Mouse (Mus musculus) limb, embryonic 14.5 days (tissue): Measurements from ENCODE around the gene Fxyd3. TPM values are rescaled to one million over a fixed set of nuclear protein-coding genes. Genes with fewer than 3 reads are reported as not detected.
A peak's percentile ranks its signal among the peaks of the same experiment; 100 is the strongest.

ENCODE experiments used
- ATAC-seq: fragments of 200-750 bp; cut with Nextera tagmentation; 2 replicates; pipeline ENCODE4 v1.8.0; 2017; ENCODE audit warnings: low read depth, moderate number of reproducible peaks, moderate TSS enrichment; ENCODE audit not compliant: low FRiP score
- DNase-seq: peaks from one replicate; pipeline ENCODE4 v3.0.0-alpha.2; 2015; ENCODE audit warnings: low spot score
- H3K27ac ChIP-seq: fragments of 300-500 bp; sonication (generic); replicated peaks from 2 replicates; pipeline ENCODE4 v1.5.1; 2014; ENCODE audit warnings: low read depth, mild to moderate bottlenecking, low read length, moderate library complexity, mixed read lengths
- H3K27me3 ChIP-seq: fragments of 300-500 bp; sonication (generic); 2 replicates; pipeline ENCODE4 v1.6.1; 2014; ENCODE audit warnings: low read length, mixed read lengths; ENCODE audit not compliant: control insufficient read depth, insufficient read depth
- H3K36me3 ChIP-seq: fragments of 300-500 bp; sonication (generic); 2 replicates; pipeline ENCODE4 v1.6.1; 2014; ENCODE audit warnings: mild to moderate bottlenecking, low read length, moderate library complexity, mixed read lengths; ENCODE audit not compliant: control insufficient read depth, insufficient read depth
- H3K4me1 ChIP-seq: fragments of 300-500 bp; sonication (generic); 2 replicates; pipeline ENCODE4 v1.6.1; 2014; ENCODE audit warnings: antibody characterized with exemption, low read length, mixed read lengths; ENCODE audit not compliant: control insufficient read depth, insufficient read depth
- H3K4me2 ChIP-seq: fragments of 300-500 bp; sonication (generic); replicated peaks from 2 replicates; pipeline ENCODE4 v1.6.1; 2014; ENCODE audit warnings: low read depth, mild to moderate bottlenecking, low read length, moderate library complexity; ENCODE audit not compliant: severe bottlenecking
- H3K4me3 ChIP-seq: fragments of 300-500 bp; sonication (generic); replicated peaks from 2 replicates; pipeline ENCODE4 v1.5.1; 2014; ENCODE audit warnings: low read length
- H3K9ac ChIP-seq: fragments of 300-500 bp; sonication (generic); 2 replicates; pipeline ENCODE4 v1.6.1; 2014; ENCODE audit warnings: mild to moderate bottlenecking, low read depth, low read length, moderate library complexity; ENCODE audit not compliant: severe bottlenecking
- H3K9me3 ChIP-seq: fragments of 300-500 bp; sonication (generic); 2 replicates; pipeline ENCODE4 v1.6.1; 2016; ENCODE audit warnings: low read length; ENCODE audit not compliant: control insufficient read depth
- POLR2A ChIP-seq: fragments of 200-500 bp; IDR thresholded peaks from 2 replicates; pipeline ENCODE4 v1.8.0; 2012; ENCODE audit warnings: inconsistent platforms, mild to moderate bottlenecking, moderate library complexity, borderline replicate concordance; ENCODE audit not compliant: insufficient read depth, insufficient read length; ENCODE audit errors: extremely low read depth
- WGBS: fragments of 180-500 bp; shearing (Covaris S2); extraction: QIAGEN DNeasy Blood & Tissue Kit; methylation state at CpG from one replicate; pipeline ENCODE4 v1.1.7; 2014; 5-methylcytosine and 5-hydroxymethylcytosine counted together
- polyA plus RNA-seq, 2 experiments: library from polyadenylated mRNA; depleted of rRNA in 1 of 2; stranded (reverse) in 1 of 2; unstranded in 1 of 2; fragments of >200 nt; fragmentation: Nextera tagmentation in 1 of 2; extraction: Ambion mirVana in 1 of 2; gene quantifications; 2 replicates each; pipeline versions ENCODE4 v1.2.1 to v1.2.3; 2012 to 2014

Gene Fxyd3
- polyA plus RNA-seq, 2 experiments: 39.8 to 79.5 TPM

DNA sequence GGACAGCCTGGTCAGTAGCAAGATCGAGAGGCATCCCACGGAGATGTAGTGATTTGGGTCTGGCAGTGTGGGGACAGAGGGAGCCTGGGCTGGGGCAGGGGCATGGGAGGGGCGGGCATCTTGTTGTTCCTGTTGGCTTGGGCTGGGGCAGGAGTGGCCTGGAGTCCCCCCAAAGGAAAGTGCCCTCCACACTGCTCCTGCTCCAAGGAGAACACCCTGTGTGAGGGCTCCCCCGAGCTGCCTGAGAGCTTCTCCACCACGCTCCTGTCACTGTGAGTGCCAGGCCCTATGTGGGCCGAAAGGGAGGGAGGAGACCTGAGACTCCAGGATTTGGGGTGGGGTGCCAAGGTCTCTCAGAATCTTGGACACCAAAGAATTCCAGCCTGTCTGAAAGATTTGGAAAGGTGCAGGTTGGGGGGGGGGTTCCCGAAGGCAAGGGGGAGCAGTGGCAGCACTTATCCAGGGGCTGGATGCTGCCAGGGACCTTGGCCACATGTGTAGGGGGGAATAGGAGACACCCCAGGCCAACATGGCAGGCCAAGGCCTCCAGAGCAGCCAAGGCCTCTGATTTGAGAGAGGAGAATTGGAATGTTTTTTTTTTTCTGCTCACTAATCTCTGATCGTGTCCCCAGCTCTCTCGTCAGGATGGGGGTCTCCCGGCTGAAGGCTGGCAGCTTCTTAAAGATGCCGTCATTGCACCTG lies 16.4 kb downstream of the Fxyd3 start:
- Histone ChIP-seq H3K4me1 (peaks cover 6% of the 10 kb centered on the region), H3K9ac (no peak overlapping the region), H3K9me3 (no peaks in the 10 kb centered on the region), H3K27me3 (no peaks in the 10 kb centered on the region), H3K4me3 (no peak overlapping the region), H3K36me3 (no peaks in the 10 kb centered on the region), H3K27ac (no peak overlapping the region), H3K4me2 (no peak overlapping the region)
- ATAC-seq (no peak), DNase-seq (no peak)
- 73% methylated on average over 10 of the region's 11 CpGs for WGBS
- no peak for TF ChIP-seq POLR2A

DNA sequence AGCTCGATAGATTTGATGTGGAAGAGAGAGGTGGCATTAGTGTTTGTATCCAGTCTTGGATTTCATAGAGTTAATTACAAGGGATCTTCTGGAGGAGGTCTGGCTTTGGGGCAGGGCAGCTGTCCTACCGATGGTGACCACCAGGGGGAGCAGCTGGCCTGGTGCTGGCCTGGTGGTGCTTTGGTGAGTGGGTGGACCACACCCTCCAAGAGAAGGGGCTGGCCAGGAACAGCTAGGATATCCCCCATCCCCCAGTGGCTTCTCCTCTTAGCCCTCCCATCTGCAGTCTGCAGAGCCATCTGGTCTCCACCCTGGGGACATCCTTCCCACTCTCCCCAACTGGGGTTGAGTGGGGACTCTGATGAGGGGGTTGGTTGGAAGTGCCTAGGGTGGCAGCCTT lies 17.4 kb downstream of the Fxyd3 start, which contains the start of gene Lgi4:
Gene Lgi4, plus strand, starts transcription at position 235 of the 400 bp plus-strand sequence.
- Histone ChIP-seq H3K4me1 (peaks cover 15% of the 10 kb centered on the region), H3K27me3 (no peaks in the 10 kb centered on the region), H3K9ac (no peak within 1 kb of the TSS), H3K9me3 (no peaks in the 10 kb centered on the region), H3K4me2 (no peak within 1 kb of the TSS), H3K27ac (no peak within 1 kb of the TSS), H3K36me3 (no peaks in the 10 kb centered on the region), H3K4me3 (no peak within 1 kb of the TSS)
- 0% methylated on average over 2 of the region's 2 CpGs for WGBS
- no peak for TF ChIP-seq POLR2A
- DNase-seq (peak; percentile 70), ATAC-seq (0 out of 2 replicates have a peak, but pooled peaks have one; percentile 36)

DNA sequence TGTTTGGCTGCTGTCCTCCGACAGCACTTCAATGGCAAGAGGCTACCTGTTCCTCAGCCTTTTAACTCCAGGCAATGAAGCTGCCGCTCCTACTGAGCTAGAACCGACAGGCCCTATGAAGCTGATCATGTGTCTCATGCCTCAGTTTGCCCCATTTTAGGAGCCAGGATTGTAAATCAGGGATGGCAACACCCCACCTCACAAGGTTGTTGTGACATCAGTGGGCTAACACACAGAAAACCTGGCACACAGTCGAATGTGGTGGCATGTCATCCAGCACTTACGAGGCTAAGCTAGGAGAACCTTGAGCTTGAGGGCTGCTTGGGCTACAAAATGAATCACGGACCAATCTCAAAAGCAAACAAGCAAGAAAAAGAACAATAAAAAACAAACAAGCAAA lies 18.3 kb downstream of the Fxyd3 start:
- ATAC-seq (no peak), DNase-seq (no peak)
- H3K36me3 ChIP-seq: no peaks in the 10 kb centered on the region
- peaks cover 5% of the 10 kb centered on the region; the same call in 1 of the 2 replicates for H3K27me3 ChIP-seq
- H3K4me3 ChIP-seq: no peak overlapping the region
- no peak for TF ChIP-seq POLR2A
- no peak overlapping the region for H3K27ac ChIP-seq
- no peak overlapping the region for H3K9ac ChIP-seq
- WGBS: 84% methylated on average over 6 of the region's 6 CpGs
- no peak overlapping the region for H3K4me2 ChIP-seq
- no peaks in the 10 kb centered on the region for H3K9me3 ChIP-seq
- H3K4me1 ChIP-seq: peaks cover 21% of the 10 kb centered on the region

DNA sequence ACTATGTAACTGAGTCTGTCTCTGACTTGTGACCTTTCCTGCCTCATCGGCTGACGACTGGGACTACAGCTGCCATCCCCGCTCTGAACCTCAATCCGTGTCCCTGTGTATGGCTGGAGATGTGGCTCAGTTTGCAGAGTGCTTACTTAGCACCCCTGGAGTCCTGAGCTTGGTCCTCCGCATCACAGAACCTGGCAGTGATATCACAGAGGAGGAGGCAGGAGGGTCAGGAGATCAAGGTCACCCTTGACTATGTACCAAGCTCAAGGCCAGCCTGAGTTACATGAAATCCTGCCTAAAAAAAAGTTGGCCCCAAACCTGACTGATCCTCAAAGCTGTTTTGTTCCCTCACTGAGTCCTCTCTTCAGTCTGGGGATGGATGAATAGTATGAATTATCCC lies 18.8 kb downstream of the Fxyd3 start:
- ATAC-seq: no peak
- WGBS: 71% methylated on average over 5 of the region's 5 CpGs
- H3K9me3 ChIP-seq: no peaks in the 10 kb centered on the region

DNA sequence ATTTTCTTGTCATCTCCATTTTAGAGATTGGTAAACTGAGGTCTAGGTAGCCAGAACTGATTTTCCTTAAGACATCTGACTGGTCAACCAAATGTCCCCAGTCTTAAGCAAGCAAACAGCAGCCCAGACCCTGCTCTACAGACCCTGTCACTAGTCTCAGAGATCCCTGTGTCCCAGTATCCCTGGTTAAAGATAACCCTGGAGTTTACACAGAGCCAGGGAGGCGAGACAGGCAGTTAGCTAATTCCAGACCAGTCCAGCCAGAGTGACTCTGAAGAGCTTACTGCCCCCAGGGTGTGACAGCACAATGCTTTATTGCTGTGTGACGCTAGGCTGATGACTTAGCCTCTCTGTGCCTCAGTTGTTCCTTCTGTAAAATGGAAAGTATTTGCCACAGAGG lies 19.4 kb downstream of the Fxyd3 start, which contains the start of gene Fxyd1:
Gene Fxyd1, minus strand, starts transcription at position 129 of the 400 bp plus-strand sequence.
- no peak for DNase-seq
- Histone ChIP-seq H3K4me3 (no peak within 1 kb of the TSS), H3K9me3 (no peaks in the 10 kb centered on the region), H3K27me3 (peaks cover 17% of the 10 kb centered on the region), H3K36me3 (no peaks in the 10 kb centered on the region), H3K4me1 (peaks cover 32% of the 10 kb centered on the region), H3K9ac (no peak within 1 kb of the TSS), H3K27ac (0 out of 2 replicates have a peak within 1 kb of the TSS, but pooled peaks have one; percentile 20), H3K4me2 (no peak within 1 kb of the TSS)
- no peak for TF ChIP-seq POLR2A
- 63% methylated on average over 2 of the region's 2 CpGs for WGBS
- no peak for ATAC-seq

More for the DNA sequence above, 18.8 kb downstream of the Fxyd3 start:
- H3K27me3 ChIP-seq: peaks cover 10% of the 10 kb centered on the region
- no peak for DNase-seq
- no peaks in the 10 kb centered on the region for H3K36me3 ChIP-seq
- H3K4me3 ChIP-seq: no peak overlapping the region
- TF ChIP-seq POLR2A: no peak
- no peak overlapping the region for H3K27ac ChIP-seq
- no peak overlapping the region for H3K9ac ChIP-seq
- H3K4me1 ChIP-seq: peaks cover 26% of the 10 kb centered on the region
- H3K4me2 ChIP-seq: no peak overlapping the region

DNA sequence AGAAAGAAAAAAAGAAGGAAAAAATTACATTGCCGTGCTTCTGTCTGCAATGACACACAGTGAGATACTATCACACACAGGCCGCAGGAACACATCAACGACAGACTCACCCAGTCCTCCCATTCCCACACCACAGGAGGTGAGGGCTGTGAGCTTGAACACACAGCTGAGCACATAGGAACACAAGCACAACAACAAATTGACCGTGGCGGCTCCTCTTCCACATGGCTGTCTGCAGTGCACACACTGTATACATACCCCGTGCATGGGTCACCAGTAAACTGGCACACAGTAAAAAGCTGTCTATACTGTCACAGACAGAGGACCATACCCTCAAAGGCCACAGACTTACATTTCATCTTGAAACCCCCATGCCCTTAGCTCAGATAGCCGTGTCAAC lies 20.1 kb downstream of the Fxyd3 start:
- H3K4me1 ChIP-seq: peaks cover 38% of the 10 kb centered on the region
- H3K27ac ChIP-seq: no peak overlapping the region
- no peaks in the 10 kb centered on the region for H3K36me3 ChIP-seq

More for the DNA sequence above, 20.1 kb downstream of the Fxyd3 start:
- ATAC-seq (no peak), DNase-seq (no peak)
- Histone ChIP-seq H3K4me2 (no peak overlapping the region), H3K9me3 (no peaks in the 10 kb centered on the region), H3K9ac (no peak overlapping the region), H3K4me3 (no peak overlapping the region), H3K27me3 (peaks cover 23% of the 10 kb centered on the region)
- no peak for TF ChIP-seq POLR2A
- WGBS: 71% methylated on average over 7 of the region's 7 CpGs
